Mouse (Mus musculus): ENCODE results near the gene Ccr2. TPM values are rescaled to one million over a fixed set of nuclear protein-coding genes. Genes with fewer than 3 reads are reported as not detected.
A peak's percentile ranks its signal among the peaks of the same experiment; 100 is the strongest.
"Not testable (repeated sequence)": the region's sequence is repeated elsewhere in the genome, so short reads cannot be mapped to it uniquely, and the experiment has no call there.

The Ccr2 gene
- polyA plus RNA-seq, 2 experiments from 2014 or later, result 81.2 to 144 TPM

DNA sequence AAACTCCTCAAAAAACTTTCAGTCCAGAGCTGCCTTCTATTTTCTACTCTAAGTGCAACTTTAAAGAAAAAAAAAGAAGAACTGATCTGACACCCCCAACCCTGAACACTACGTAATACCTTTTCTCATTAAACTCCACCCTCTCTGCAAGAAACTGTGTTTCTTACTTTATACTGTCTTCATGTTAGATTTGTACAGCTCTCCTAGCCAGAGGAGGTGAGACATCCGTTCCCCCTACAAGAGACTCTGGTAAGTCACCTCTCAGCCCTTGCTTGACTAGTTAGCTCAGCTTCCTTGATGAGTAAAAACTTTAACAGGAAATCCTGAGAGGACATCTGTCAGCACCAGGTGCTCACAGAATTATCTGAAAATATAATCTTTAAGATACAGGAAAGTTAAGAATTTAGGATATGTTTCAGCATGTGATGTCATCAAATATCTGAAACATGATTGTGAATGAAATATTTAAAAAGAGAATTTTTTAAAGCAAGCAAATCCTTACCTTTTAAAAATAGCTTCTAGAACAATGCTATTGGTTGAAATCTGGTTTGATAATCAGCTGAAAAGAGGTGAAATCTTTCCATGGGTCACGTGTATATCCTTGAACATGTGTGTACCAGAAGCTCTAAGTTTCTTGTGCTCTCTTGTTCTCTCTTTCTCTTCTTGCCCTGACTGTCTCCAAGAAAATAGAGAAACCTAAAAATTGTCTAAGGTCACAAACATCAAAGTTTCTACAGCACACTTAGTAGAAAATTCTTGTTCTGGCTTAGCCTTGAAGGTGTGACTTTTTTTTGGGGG is 19.8 kb downstream of the Ccr2 start, which contains the start of gene Ccr5:
Gene Ccr5, plus strand, starts transcription at position 157 of the 798 bp plus-strand sequence.
- ATAC-seq, result peak; percentile 83

DNA sequence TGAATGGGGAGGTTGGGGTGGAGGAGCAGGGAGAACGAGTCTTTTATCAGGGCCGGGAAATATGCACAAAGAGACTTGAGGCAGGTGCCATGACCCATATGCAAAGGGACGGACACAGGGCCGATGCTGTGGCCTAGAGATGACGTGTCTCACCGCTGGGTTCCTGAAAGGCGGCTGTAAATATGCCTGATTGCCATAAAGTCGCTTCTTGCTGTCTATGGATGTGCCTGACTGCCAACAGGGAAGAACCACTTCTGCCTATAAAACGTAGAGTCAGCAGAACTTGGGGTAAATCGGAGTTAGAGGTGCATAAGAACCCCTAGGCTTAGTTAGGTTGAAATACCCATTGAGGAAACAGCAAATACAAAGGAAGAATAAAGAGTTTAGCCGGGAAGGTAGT is 23.8 kb downstream of the Ccr2 start:
- no peak for ATAC-seq

GRCm38 (mm10) chr9:124126373-124126772 is 24.6 kb downstream of the Ccr2 start:
- ATAC-seq, result no peak

- no peak for ATAC-seq
These were observed 25.7 kb downstream of the Ccr2 start for GRCm38 (mm10) chr9:124127412-124127811.

GRCm38 (mm10) chr9:124128379-124128778 is 26.6 kb downstream of the Ccr2 start:
- ATAC-seq, result peak; percentile 46

- ATAC-seq, result peak; percentile 70
These were observed 31.1 kb downstream of the Ccr2 start for GRCm38 (mm10) chr9:124132899-124133298.

DNA sequence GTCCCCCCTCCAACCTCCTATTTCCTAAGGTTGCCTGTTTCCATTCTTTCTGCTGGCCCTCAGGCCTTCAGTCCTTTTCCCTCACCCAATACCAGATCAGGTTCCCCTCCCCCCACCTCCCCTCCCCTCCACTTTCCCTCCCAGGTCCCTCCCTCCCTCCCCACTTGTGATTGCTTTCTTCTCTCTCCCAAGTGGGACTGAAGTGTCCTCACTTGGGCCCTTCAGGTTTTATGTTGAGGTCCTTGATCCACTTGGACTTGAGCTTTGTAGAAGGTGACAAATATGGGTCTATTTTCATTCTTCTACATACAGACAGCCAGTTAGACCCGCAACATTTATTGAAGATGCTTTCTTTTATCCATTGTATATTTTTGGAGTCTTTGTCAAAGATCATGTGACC is 33.2 kb downstream of the Ccr2 start:
- ATAC-seq, result not testable (repeated sequence)

DNA sequence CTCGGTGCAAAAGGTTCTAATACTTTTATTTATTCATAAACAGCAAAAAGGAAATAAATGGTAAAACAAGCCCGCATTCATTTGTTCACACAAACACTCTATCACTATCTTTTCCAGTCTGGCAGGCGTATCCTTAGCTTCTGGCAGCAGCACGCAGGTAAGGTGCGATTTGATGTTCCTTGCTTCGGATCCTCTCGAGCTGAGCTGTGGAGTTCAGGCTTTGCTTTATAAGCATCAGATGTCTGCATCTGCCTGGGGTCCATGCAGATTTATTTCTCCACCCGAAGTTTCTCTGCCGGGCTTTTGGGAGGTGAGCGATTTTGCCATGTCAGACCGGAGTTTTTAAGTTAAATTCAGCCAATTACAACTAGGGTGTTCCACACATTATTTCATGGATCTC is 35.9 kb downstream of the Ccr2 start:
- ATAC-seq, result no peak

DNA sequence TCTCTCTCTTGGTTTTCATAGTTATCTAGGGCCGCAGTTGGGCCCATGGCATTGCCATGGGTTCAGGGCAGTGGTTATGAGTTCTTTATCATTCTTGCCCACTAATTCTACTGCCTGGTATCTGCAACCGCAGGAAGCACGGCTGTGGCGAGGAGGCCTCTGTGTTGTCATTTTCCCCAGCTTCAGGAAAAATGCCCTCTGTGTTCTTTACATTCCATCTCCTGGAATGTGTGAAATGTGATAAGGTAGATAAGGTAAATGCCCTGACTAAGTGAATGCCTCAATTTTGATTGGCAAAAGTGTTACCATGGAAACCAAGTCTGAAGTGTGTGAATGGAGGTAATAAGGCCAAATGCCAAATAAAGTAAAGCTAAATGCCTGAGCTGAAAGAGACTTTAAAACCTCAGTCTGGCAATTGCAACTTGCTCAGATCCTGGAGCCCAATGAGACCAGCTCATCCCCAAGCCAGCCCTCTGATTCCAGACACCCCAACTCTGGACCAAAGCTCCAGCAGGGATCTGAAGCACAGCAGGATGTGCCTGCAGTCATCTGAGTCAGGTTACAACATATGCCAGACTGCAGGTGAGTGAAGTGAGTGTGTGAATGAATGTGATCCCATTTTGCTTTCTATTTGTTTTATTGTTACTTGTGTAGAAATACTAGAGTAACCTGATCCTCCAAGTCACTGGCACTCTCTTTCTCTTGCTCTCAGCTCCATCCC is 36.5 kb downstream of the Ccr2 start:
- ATAC-seq, result no peak

DNA sequence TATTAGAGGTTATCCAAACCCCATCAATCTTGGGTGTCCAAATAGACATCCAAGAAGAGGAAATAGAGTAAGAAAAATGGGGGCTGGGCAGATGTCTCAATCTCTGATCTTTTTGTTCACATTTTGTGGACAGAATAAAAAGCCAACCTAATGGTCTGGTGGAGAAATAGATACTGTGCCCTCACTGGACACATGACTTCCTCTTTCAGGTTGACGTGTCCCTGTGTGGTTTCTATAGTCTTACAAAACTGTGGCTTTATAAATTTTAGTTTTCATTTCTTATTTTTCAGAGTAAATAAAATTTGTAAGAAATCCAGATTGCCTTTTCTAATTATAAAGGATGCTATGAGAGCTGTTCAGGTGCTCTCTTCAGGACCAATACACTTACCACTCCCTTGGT is 41.9 kb downstream of the Ccr2 start:
- no peak for ATAC-seq

DNA sequence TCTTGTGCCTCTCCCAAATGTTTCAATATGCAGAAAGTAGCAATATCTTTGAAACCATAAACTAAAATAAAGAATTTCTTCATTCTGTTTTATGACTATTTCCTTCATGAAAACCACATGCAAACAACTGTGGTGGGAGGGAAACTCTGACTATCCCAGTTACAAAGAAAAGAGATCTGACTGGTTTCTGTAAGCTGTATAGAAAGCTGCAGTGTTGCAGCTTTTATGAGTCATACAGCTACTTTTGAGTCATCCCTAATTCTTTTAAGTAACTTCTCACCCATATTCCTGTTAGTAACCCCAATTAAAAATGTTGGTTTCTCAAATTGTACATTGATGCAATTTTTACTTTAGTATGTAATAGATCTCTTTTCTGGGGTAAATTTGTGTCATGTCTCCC is 44.6 kb downstream of the Ccr2 start:
- peak; percentile 80 for ATAC-seq

Other genes with a start within 250 kb of the Ccr2 start
- under 1 TPM; 0.64 to 0.67 TPM for gene Xcr1, start 239.9 kb upstream of the Ccr2 start, polyA plus RNA-seq (2017; shearing (Covaris generic))
- gene Ccr1, start 133.3 kb upstream of the Ccr2 start, polyA plus RNA-seq (2017; shearing (Covaris generic)), result under 1 TPM; 0.77 to 0.80 TPM
- not detected for gene Ccr1l1, start 123.5 kb upstream of the Ccr2 start, polyA plus RNA-seq (2017; shearing (Covaris generic))
- gene Ccr3, start 80.0 kb upstream of the Ccr2 start, polyA plus RNA-seq (2017; shearing (Covaris generic)), result 1 to 10 TPM; 1.6 to 2.2 TPM
- gene Ccr5, start 19.6 kb downstream of the Ccr2 start, polyA plus RNA-seq (2017; shearing (Covaris generic)), result 10 to 100 TPM; 10.1 to 14.9 TPM
- 10 to 100 TPM; 20.6 to 27.3 TPM for gene 2010315B03Rik, start 210.7 kb downstream of the Ccr2 start, polyA plus RNA-seq (2017; shearing (Covaris generic))